Mouse (Mus musculus) E14TG2a.4 (cell line): Measurements from ENCODE around the gene Wdr63.

ENCODE experiments used
- CTCF ChIP-seq: conservative IDR thresholded peaks from 2 replicates; pipeline ENCODE4 v1.5.1; 2014; ENCODE audit warnings: low read length
- NANOG ChIP-seq: IDR thresholded peaks from 2 replicates; pipeline ENCODE4 v1.6.1; 2014; ENCODE audit warnings: borderline replicate concordance, low read length, mixed read lengths
- POU5F1 ChIP-seq: IDR thresholded peaks from 2 replicates; pipeline ENCODE4 v1.6.1; 2014; ENCODE audit warnings: low read length, borderline replicate concordance

DNA sequence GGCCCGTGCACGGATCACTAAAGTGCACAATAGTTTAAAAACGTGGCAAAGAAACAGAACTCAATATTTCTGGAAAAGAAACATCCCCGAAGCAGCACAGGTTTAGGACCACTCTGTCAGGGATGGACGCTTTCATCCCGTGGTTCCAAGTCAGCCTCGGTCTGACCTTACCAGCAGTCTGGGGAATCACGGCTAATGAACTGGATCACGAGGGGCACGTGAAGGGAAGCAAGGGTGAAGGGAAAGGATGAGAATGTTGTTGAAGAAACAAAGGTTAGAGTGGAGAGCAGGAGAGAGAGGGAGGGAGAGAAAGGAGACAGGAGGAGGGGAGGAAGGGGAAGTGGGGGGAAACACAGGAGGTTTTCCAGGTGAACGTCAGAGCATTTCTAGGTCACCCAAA lies 61.9 kb downstream of the Wdr63 start:
- TF ChIP-seq CTCF, result no peak
- no peak for TF ChIP-seq POU5F1
- TF ChIP-seq NANOG, result no peak
